Mouse (Mus musculus) thymus, adult 2 months (tissue): ENCODE measurements at regions not wholly inside any gene's neighbourhood (a gene's known extent, or its start where the extent isn't known, plus 50 kb on each side); places are given as distances from the start of the nearest gene placed in this dataset.

Experiments used
- DNase-seq: peaks from one replicate; pipeline ENCODE4 v3.0.0; 2021
- H3K27ac ChIP-seq: fragments of 200-500 bp; 2 replicates; pipeline ENCODE4 v1.5.1; 2012; ENCODE audit warnings: low read length, control low read depth; ENCODE audit not compliant: control insufficient read depth, insufficient read depth
- H3K27me3 ChIP-seq: fragments of 200-500 bp; 2 replicates; pipeline ENCODE4 v1.6.1; 2012; ENCODE audit warnings: mild to moderate bottlenecking, low read length, moderate library complexity, mixed read lengths; ENCODE audit not compliant: control insufficient read depth, insufficient read depth
- H3K36me3 ChIP-seq: fragments of 200-500 bp; 2 replicates; pipeline ENCODE4 v1.6.1; 2012; ENCODE audit warnings: mild to moderate bottlenecking, low read length, moderate library complexity; ENCODE audit not compliant: control insufficient read depth, insufficient read depth
- H3K4me1 ChIP-seq: fragments of 200-500 bp; replicated peaks from 2 replicates; pipeline ENCODE4 v1.6.1; 2012; ENCODE audit warnings: low read length; ENCODE audit not compliant: control insufficient read depth, insufficient read depth
- H3K4me3 ChIP-seq: fragments of 200-500 bp; 2 replicates; pipeline ENCODE4 v1.5.1; 2012; ENCODE audit warnings: mild to moderate bottlenecking, low read length, control low read depth, moderate library complexity; ENCODE audit not compliant: control insufficient read depth, insufficient read depth
- CTCF ChIP-seq: fragments of 200-500 bp; IDR thresholded peaks from 2 replicates; pipeline ENCODE4 v1.5.1; 2012; ENCODE audit warnings: mild to moderate bottlenecking, control low read depth, low read length, moderate library complexity, borderline replicate concordance; ENCODE audit not compliant: control insufficient read depth, poor library complexity, insufficient read depth; ENCODE audit errors: extremely low read depth
- POLR2A ChIP-seq: fragments of 200-500 bp; IDR thresholded peaks from 2 replicates; pipeline ENCODE4 v1.6.1; 2012; ENCODE audit warnings: mild to moderate bottlenecking, low read length, control low read depth, moderate library complexity; ENCODE audit not compliant: control insufficient read depth, poor library complexity, insufficient read depth; ENCODE audit errors: extremely low read depth
- WGBS: fragments of 180-500 bp; shearing (Covaris S2); methylation state at CpG from one replicate; pipeline ENCODE4 v1.1.7; 2018; 5-methylcytosine and 5-hydroxymethylcytosine counted together

DNA sequence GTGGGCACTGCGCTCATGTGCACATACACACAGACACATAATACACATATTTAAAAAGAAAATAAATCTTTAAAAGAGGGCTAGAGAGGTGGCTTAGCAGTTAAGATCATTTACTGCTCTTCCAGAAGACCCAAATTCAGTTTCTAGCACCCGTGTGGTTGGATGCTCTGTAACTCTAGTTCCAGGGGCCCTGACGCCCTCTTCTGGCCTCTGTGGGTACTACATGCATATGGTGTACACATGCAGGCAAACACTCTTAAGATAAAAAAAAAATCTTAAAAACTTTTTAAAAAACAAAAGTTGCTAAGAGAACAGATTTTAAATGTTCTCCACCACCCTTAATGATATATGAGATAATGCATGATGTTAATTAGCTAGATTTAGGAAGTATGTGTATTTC, 514.2 kb downstream of the Tmem132b start:
- no peak for DNase-seq
- Histone ChIP-seq H3K4me3 (no peak overlapping the region), H3K27me3 (no peaks in the 10 kb centered on the region), H3K27ac (no peak overlapping the region), H3K4me1 (no peaks in the 10 kb centered on the region), H3K36me3 (no peaks in the 10 kb centered on the region)
- 84% methylated on average over 3 of the region's 3 CpGs for WGBS
- TF ChIP-seq POLR2A, result no peak
- no peak for TF ChIP-seq CTCF

- H3K27me3 ChIP-seq, result no peaks in the 10 kb centered on the region
- no peak overlapping the region for H3K4me3 ChIP-seq
- TF ChIP-seq POLR2A (no peak), CTCF (no peak)
- H3K36me3 ChIP-seq, result no peaks in the 10 kb centered on the region
- no peaks in the 10 kb centered on the region for H3K4me1 ChIP-seq
- no peak overlapping the region for H3K27ac ChIP-seq
- no peak for DNase-seq
These were observed 532.1 kb downstream of the Tmem132b start for GRCm38 (mm10) chr5:126063644-126064043.

- Histone ChIP-seq H3K4me3 (no peak overlapping the region), H3K27ac (no peak overlapping the region), H3K4me1 (no peaks in the 10 kb centered on the region), H3K36me3 (no peaks in the 10 kb centered on the region), H3K27me3 (no peaks in the 10 kb centered on the region)
- WGBS, result 55% methylated on average over 7 of the region's 7 CpGs
- DNase-seq, result no peak
- no peak for TF ChIP-seq CTCF
- no peak for TF ChIP-seq POLR2A
These were observed 547.8 kb downstream of the Tmem132b start for GRCm38 (mm10) chr5:126079281-126079838.

- Histone ChIP-seq H3K27me3 (no peaks in the 10 kb centered on the region), H3K4me1 (no peaks in the 10 kb centered on the region), H3K4me3 (no peak overlapping the region), H3K36me3 (no peaks in the 10 kb centered on the region), H3K27ac (no peak overlapping the region)
- WGBS, result 81% methylated on average over 4 of the region's 4 CpGs
- DNase-seq, result no peak
- TF ChIP-seq POLR2A (no peak), CTCF (no peak)
These were observed 556.8 kb downstream of the Tmem132b start for GRCm38 (mm10) chr5:126088251-126088914.

- no peak for TF ChIP-seq POLR2A
- DNase-seq, result no peak
- WGBS, result 75% methylated on average over 5 of the region's 5 CpGs
- Histone ChIP-seq H3K27me3 (no peaks in the 10 kb centered on the region), H3K27ac (no peak overlapping the region), H3K36me3 (no peaks in the 10 kb centered on the region), H3K4me1 (no peaks in the 10 kb centered on the region), H3K4me3 (no peak overlapping the region)
These were observed 561.6 kb downstream of the Tmem132b start for GRCm38 (mm10) chr5:126093196-126093595.

GRCm38 (mm10) chr5:126096616-126097261, 565.2 kb downstream of the Tmem132b start:
- no peak for TF ChIP-seq CTCF
- no peak for TF ChIP-seq POLR2A
- H3K4me3 ChIP-seq, result no peak overlapping the region
- H3K27me3 ChIP-seq, result no peaks in the 10 kb centered on the region
- WGBS, result 84% methylated on average over 6 of the region's 6 CpGs
- no peaks in the 10 kb centered on the region for H3K36me3 ChIP-seq
- no peak for DNase-seq
- H3K4me1 ChIP-seq, result no peaks in the 10 kb centered on the region
- H3K27ac ChIP-seq, result no peak overlapping the region

DNA sequence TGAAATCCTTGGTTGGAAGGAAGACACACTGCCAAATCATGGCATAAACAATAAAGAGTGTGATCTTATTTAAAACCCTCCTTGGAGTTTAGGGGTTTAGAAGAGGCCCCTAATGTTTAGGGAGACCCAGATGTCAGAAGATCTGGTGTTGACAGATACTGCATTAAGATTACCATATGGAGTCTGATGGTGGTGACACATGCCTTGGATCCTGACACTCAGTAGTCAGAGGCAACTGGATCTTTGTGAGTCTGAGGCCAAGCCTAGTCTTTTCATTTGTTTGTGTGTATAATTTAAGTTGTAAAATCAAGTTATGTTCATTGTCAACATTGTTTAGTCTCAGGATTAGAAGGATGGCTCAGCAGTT, 565.7 kb downstream of the Tmem132b start:
- TF ChIP-seq CTCF (no peak), POLR2A (no peak)
- Histone ChIP-seq H3K27me3 (no peaks in the 10 kb centered on the region), H3K4me3 (no peak overlapping the region), H3K36me3 (no peaks in the 10 kb centered on the region), H3K27ac (no peak overlapping the region), H3K4me1 (no peaks in the 10 kb centered on the region)
- DNase-seq, result no peak
